Mouse (Mus musculus) gastrocnemius, postnatal 14 days (tissue): ENCODE results near the gene Hnrnpa2b1. TPM values are rescaled to one million over a fixed set of nuclear protein-coding genes. Genes with fewer than 3 reads are reported as not detected.
"Not testable (repeated sequence)": the region's sequence is repeated elsewhere in the genome, so short reads cannot be mapped to it uniquely, and the experiment has no call there.

Source experiments
- DNase-seq: peaks from one replicate; pipeline ENCODE4 v3.0.0; 2021; ENCODE audit warnings: mixed read lengths
- intact Hi-C: fragments of 180-260 bp; cut with DNase I; formaldehyde crosslinking; loops from one replicate; pipeline ENCODE4 v1.15.1; 2025; ENCODE audit warnings: low total_unique reads
- long read RNA-seq, 2 experiments: library from polyadenylated mRNA; stranded (forward); transcript quantifications; one replicate each; pipeline ENCODE4 v2.0.0; 2021
- total RNA-seq, 2 experiments: library from RNA; stranded (reverse); gene quantifications; 2 replicates each; pipeline ENCODE4 v1.2.3; 2021

Hnrnpa2b1 gene
- 100 to 1,000 TPM; 255 to 265 TPM for total RNA-seq
- long read RNA-seq, experiment 1, transcript Hnrnpa2b1-204 (11 exons, 1,638 nt): major isoform, 82 of 324 reads
- long read RNA-seq, experiment 1, transcript Hnrnpa2b1-210 (10 exons, 1,518 nt): minor isoform, 28 of 324 reads
- long read RNA-seq, experiment 1, transcript Hnrnpa2b1-203 (12 exons, 1,728 nt): minor isoform, 8 of 324 reads
- long read RNA-seq, experiment 1, transcript Hnrnpa2b1-202 (12 exons, 1,662 nt): minor isoform, 7 of 324 reads
- long read RNA-seq, experiment 1, partial matches to known transcripts: 162 of 324 reads
- long read RNA-seq, experiment 1, other reads (novel, unspliced or antisense): 31 of 324 reads
- long read RNA-seq, experiment 2, transcript Hnrnpa2b1-204 (11 exons, 1,638 nt): major isoform, 113 of 389 reads
- long read RNA-seq, experiment 2, transcript Hnrnpa2b1-210 (10 exons, 1,518 nt): minor isoform, 40 of 389 reads
- long read RNA-seq, experiment 2, transcript Hnrnpa2b1-203 (12 exons, 1,728 nt): minor isoform, 7 of 389 reads
- long read RNA-seq, experiment 2, partial matches to known transcripts: 155 of 389 reads
- long read RNA-seq, experiment 2, other reads (novel, unspliced or antisense): 63 of 389 reads

DNA sequence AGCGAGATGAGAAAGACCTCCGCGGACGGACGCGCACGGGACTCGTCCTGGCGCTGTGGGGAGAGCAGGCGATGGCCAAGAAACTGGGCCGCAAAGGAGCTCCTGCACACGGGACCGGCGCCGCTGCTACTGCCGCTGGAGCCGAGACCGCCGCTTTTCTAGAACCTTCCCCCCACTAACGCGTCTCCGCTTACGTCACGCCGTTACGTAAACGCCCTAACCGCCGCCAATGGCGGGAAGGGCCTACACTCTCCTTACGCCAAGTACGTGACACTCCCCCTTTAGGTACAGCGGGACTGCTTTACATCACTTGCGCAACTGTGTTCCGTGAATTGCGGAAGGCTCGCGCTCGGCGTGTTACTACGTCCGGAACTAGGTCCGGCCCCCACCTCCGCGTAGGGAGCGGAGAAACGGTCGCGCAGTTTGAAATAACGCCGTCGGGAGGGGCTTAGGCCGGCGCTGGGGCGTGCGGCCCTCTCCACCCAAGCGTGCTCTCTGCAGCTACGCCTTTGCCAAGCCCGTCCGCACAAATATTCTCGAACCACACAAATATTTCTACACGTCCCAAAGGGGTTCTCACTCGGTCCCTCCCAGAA is at the start of gene Hnrnpa2b1:
TSS of gene Hnrnpa2b1 (minus strand) at position 180 of the 596 bp plus-strand sequence.
- peak; percentile 97 for DNase-seq
- intact Hi-C loops: no loop called here

GRCm38 (mm10) chr6:51514860-51515259 is 45.2 kb upstream of the Hnrnpa2b1 start:
- intact Hi-C loops: loop anchor here (10.0 kb wide), 1 partner anchor 60 kb away; no protein-coding TSS in a partner anchor
- DNase-seq: no peak

DNA sequence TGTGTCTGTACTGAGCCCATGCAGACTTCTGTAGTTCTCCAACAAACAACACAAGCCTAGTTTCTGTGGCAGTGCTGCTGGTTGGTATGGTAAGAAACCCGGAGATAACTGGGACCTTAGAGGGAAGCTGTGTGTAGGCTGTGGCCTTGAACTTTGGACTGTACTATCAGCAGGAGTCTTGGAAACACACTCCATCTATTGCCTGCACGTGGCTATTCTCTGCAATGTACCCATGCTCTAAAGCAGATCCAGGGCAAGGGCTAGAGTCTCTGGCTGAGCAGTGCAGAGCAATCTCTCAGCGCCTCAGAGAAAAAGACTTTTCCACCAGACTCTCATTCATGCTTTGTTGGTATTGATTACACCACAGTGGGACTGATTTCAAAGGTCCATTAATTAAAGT is 44.1 kb upstream of the Hnrnpa2b1 start:
- DNase-seq: no peak
- intact Hi-C loops: loop anchor here (10.0 kb wide), 1 partner anchor 61 kb away; no protein-coding TSS in a partner anchor

- intact Hi-C loops: loop anchor here (10.0 kb wide), 1 partner anchor 64 kb away; no protein-coding TSS in a partner anchor
- DNase-seq: no peak
Measured at GRCm38 (mm10) chr6:51510946-51511345, 41.3 kb upstream of the Hnrnpa2b1 start.

- peak; percentile 48 for DNase-seq
- intact Hi-C loops: loop anchor here (10.0 kb wide), 1 partner anchor 65 kb away; no protein-coding TSS in a partner anchor
Measured at GRCm38 (mm10) chr6:51510094-51510493, 40.4 kb upstream of the Hnrnpa2b1 start.

GRCm38 (mm10) chr6:51508750-51509648 is 39.3 kb upstream of the Hnrnpa2b1 start:
- peak; percentile 73 for DNase-seq
- intact Hi-C loops: no loop called here

GRCm38 (mm10) chr6:51507556-51507955 is 37.9 kb upstream of the Hnrnpa2b1 start:
- no peak for DNase-seq
- intact Hi-C loops: no loop called here

- no peak for DNase-seq
- intact Hi-C loops: no loop called here
Measured at GRCm38 (mm10) chr6:51505671-51506070, 36.0 kb upstream of the Hnrnpa2b1 start.

- DNase-seq: no peak
- intact Hi-C loops: no loop called here
Measured at GRCm38 (mm10) chr6:51497321-51498111, 27.8 kb upstream of the Hnrnpa2b1 start.

DNA sequence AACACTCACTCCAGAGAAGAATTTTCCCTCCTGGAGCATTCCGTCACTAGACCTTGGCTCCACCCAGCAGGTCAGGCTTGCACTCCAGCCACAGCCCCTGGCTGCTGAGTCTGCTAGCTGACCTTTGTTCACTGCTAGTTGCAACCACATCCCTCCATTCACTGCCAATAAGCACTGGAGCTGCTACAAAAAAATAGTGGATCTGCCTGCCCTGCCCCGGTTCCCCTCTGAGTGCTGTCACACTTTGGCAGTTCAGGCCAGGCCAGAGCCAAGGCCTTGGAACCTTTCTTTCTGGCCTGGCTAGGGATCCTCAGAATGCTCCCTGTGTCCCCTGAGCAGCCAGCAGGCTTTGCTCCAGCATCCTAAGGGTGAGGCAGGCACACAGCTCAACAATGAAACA is 20.1 kb upstream of the Hnrnpa2b1 start:
- intact Hi-C loops: no loop called here

DNA sequence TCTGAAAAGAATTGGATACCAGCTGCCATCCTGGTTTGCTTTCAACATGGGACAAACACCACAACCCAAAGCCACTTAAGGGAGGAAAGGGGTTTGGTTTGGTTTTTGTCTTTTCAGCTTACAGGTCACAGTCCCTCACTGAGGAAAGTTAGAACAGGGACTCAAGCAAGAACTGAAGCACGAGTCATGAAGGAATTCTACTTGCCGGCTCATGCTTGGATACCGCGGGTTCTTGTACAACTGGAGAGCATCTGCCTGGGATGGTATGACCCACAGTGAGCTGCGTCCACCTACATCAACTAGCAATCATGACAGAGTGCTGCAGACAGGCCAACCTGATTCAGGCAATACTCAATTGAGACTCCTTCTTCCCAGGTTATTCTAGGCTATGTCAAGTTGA is 17.0 kb upstream of the Hnrnpa2b1 start:
- no peak for DNase-seq
- intact Hi-C loops: no loop called here

More for the DNA sequence above, 20.1 kb upstream of the Hnrnpa2b1 start:
- peak; percentile 78 for DNase-seq

DNA sequence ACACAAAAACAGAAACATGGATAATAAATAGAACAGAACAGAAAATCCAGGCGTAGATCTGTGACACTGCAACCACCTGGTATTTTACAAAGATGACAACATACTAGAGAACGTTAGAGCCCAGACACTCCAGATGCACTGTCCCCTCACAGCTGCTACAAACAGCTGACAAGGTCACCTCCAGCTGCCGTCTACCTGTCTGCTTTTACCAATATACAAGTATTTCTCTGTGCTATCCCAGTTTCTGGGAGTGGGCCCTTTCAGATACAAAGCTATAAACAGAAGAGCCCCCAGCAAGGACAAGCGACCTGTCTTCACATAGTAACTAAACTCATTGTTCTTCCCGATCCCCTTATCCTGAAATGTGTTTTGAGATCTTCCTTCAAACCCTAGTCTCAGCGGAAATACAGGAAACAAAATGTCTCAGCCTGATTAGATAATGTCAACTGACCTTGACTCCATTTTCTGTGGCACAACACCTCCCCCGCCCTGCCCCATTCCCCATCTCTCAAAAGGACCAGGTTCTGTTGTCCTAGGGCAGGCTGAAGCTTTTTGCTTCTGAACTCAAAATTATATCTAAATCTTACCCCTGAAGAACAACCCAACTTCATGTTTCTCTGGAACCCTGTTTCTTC is 16.5 kb upstream of the Hnrnpa2b1 start:
- intact Hi-C loops: no loop called here

DNA sequence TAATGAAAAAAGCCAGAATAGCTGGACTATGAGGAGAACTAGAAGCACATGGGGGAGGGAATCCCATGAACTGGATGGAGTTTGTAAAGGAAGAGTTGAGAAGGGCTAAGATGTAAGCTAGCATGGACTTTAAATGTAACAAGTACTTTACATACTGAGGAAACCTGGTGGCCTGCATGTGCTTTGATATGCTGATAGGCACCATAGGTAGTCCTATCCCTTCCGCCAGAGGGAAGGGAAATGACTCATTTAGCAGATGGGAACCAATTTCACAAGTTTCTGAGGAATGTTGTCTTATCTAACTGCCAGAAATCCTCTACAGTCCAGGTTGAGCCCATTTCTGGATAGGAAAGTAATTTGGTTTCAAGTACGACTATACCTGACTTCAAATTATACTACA is 16.0 kb upstream of the Hnrnpa2b1 start:
- intact Hi-C loops: no loop called here
- DNase-seq: no peak

More for the DNA sequence above, 16.5 kb upstream of the Hnrnpa2b1 start:
- DNase-seq: no peak

- intact Hi-C loops, DNase-seq: not testable (repeated sequence)
Measured at GRCm38 (mm10) chr6:51484556-51484955, 14.9 kb upstream of the Hnrnpa2b1 start.

GRCm38 (mm10) chr6:51483861-51484260 is 14.2 kb upstream of the Hnrnpa2b1 start:
- intact Hi-C loops: no loop called here
- DNase-seq: no peak

DNA sequence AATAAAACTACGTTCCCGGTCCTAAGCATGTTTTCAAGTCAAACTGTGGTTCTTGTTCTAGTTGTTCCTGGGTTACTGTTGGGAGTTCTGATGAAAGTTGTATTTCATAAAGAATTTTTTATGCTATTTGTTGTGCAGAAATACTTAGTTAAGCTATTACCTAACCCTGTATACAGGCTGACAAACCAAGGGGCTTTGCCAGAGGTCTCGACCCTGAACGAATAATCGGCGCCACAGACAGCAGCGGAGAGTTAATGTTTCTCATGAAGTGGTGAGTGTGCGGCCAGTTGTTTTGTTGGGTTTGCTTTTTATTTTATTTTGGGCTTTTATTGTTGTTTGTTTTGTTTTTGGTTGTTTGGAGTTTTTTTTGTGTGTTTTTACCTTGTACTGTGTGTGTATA is 11.9 kb upstream of the Hnrnpa2b1 start:
- intact Hi-C loops: no loop called here
- DNase-seq: no peak

DNA sequence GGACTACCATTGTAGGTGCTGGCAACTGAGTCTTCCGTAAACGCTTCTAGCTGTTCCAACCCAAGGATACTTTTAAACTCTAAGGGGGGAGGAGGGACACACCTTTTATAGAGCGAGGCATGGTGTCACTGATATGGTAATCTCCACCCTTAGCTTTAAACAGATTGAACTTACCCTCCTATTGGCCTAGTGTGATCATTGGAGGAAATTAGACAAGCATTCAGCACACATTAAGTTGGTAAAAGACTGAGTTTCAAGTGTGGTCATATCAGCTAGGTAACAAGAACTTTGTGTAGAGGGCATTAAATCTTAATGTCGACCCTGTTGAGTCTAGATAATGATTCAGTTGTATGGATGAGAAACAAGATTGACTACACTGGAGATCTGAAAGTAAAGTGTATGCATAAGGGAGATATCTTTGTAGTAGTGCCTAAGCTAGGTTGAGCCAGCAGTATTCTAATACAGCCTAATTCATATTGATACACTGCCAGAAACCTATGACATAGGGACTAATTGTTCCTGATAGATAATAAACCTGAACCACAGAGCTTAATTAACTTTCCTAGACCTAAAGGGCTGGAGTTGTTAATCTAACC is 9.5 kb upstream of the Hnrnpa2b1 start:
- intact Hi-C loops: no loop called here
- no peak for DNase-seq

DNA sequence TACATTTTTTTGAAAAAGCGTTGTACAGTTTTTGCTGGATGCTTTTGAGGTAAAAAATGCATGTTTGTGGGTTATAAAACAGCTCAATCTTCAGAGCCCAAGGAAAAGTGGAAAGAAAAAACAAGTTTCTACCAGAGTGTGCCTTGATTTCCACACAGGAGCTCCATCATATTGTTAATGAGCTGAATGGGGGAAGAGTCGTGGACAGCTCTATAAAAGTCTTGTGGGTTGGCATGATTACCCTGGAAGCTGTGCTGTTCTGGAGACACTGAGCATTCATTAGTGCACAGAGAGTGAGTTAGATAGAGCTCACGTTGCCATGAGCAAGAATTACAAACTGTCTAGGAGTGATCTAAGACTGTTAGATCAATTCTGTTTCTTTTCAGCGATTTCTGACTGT is 2.5 kb upstream of the Hnrnpa2b1 start:
- no peak for DNase-seq
- intact Hi-C loops: no loop called here
